Mouse (Mus musculus): ENCODE measurements at regions not wholly inside any gene's neighbourhood (a gene's known extent, or its start where the extent isn't known, plus 50 kb on each side); places are given as distances from the start of the nearest gene placed in this dataset.

- no peak for DNase-seq (ENCODE audit: low spot score in 2 of 2)
Observed at GRCm38 (mm10) chr1:43633246-43633645, 97.2 kb upstream of the 1500015O10Rik start.

- DNase-seq (ENCODE audit: low spot score in 2 of 2), result peak; percentile 5 to 8
Observed at GRCm38 (mm10) chr1:43635718-43636117, 94.7 kb upstream of the 1500015O10Rik start.

GRCm38 (mm10) chr1:43637956-43638355 is 92.4 kb upstream of the 1500015O10Rik start:
- DNase-seq (ENCODE audit: low spot score in 2 of 2), result no peak

- no peak for DNase-seq (ENCODE audit: low spot score in 2 of 2)
Observed at GRCm38 (mm10) chr1:43672031-43672430, 58.4 kb upstream of the 1500015O10Rik start.
